Mouse (Mus musculus): ENCODE results near the gene Rassf3. TPM values are rescaled to one million over a fixed set of nuclear protein-coding genes. Genes with fewer than 3 reads are reported as not detected.

Rassf3 gene
- total RNA-seq, 2 experiments from 2014 or later, result 82.2 to 85.0 TPM

GRCm38 (mm10) chr10:121429089-121429488 lies 47.1 kb downstream of the Rassf3 start:
- DNase-seq, result peak; percentile 54

GRCm38 (mm10) chr10:121428011-121428711 lies 48.0 kb downstream of the Rassf3 start:
- DNase-seq, result no peak

- DNase-seq, result peak; percentile 75
Observed at GRCm38 (mm10) chr10:121427136-121427535, 49.0 kb downstream of the Rassf3 start.

GRCm38 (mm10) chr10:121426458-121427070 lies 49.6 kb downstream of the Rassf3 start:
- DNase-seq, result no peak

- DNase-seq, result peak; percentile 76
Observed at GRCm38 (mm10) chr10:121425506-121426025, 50.6 kb downstream of the Rassf3 start.

- DNase-seq, result no peak
Observed at GRCm38 (mm10) chr10:121425079-121425478, 51.1 kb downstream of the Rassf3 start.

- no peak for DNase-seq
Observed at GRCm38 (mm10) chr10:121424455-121424854, 51.7 kb downstream of the Rassf3 start.

GRCm38 (mm10) chr10:121423541-121424349 lies 52.4 kb downstream of the Rassf3 start:
- DNase-seq, result no peak

GRCm38 (mm10) chr10:121422294-121422693 lies 53.9 kb downstream of the Rassf3 start:
- no peak for DNase-seq

- no peak for DNase-seq
Observed at GRCm38 (mm10) chr10:121421657-121422290, 54.4 kb downstream of the Rassf3 start.

GRCm38 (mm10) chr10:121421023-121421422 lies 55.1 kb downstream of the Rassf3 start:
- peak; percentile 52 for DNase-seq

GRCm38 (mm10) chr10:121419640-121420470 lies 56.3 kb downstream of the Rassf3 start:
- no peak for DNase-seq

GRCm38 (mm10) chr10:121418835-121419234 lies 57.3 kb downstream of the Rassf3 start:
- DNase-seq, result no peak

- DNase-seq, result no peak
Observed at GRCm38 (mm10) chr10:121414127-121414526, 62.0 kb downstream of the Rassf3 start.

- DNase-seq, result peak; percentile 38
Observed at GRCm38 (mm10) chr10:121412824-121413223, 63.3 kb downstream of the Rassf3 start.

GRCm38 (mm10) chr10:121411721-121412455 lies 64.3 kb downstream of the Rassf3 start:
- no peak for DNase-seq

- peak; percentile 44 for DNase-seq
Observed at GRCm38 (mm10) chr10:121409717-121410116, 66.4 kb downstream of the Rassf3 start.

GRCm38 (mm10) chr10:121403946-121404345 lies 72.2 kb downstream of the Rassf3 start:
- no peak for DNase-seq

GRCm38 (mm10) chr10:121403104-121403503 lies 73.0 kb downstream of the Rassf3 start:
- no peak for DNase-seq

GRCm38 (mm10) chr10:121401005-121401404 lies 75.1 kb downstream of the Rassf3 start:
- DNase-seq, result peak; percentile 16

- DNase-seq, result no peak
Observed at GRCm38 (mm10) chr10:121398599-121398998, 77.5 kb downstream of the Rassf3 start.
